ENCODE assay signal across 11 mouse cellular contexts in the genomic region with DNA sequence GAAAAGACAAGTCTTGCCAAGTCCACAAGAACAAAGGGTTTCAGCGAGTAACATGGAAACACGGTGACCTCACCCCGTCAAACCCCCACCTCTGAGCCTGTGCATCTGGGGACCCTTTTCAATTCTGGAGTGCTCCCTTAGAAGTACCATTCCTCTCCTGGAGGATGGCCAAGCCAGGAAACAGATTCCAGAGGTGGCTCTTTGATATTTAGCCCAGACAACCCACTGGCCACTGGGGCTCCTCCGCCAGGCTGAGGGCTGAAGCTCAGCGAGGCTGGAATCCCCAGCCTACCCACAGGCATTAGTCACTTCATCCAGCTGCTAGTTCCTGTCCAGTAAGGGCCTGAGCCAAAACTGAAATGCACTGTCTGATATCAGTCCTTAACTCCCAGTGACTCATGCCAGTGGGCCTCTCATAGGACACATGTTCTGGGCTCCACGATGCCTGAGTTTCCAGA. TPM values are rescaled to one million over a fixed set of nuclear protein-coding genes. Genes with fewer than 3 reads are reported as not detected.
DNase-seq lines count a peak whose midpoint lies in the region; ATAC-seq and TF ChIP-seq lines count a peak whose summit lies in the region.
"Had no signal": no experiment of that assay in that cellular context is flagged by ENCODE, and none has a peak within 500 bp of the region (broad histone marks: within the 10 kb centered on the region; RNA-seq: fewer than 3 reads in every experiment).

No protein-coding gene starts in this region.

- H3K27ac ChIP-seq in limb, embryonic 14.5 days (replicated peaks; ENCODE audit: low read depth, low read length), result peak overlapping the region; percentile 49; the same call in 1 of the 2 replicates
- H3K27ac ChIP-seq: hindbrain, embryonic 10.5 days; midbrain, embryonic 12.5 days had no signal

- H3K27me3 ChIP-seq in limb, embryonic 14.5 days (ENCODE audit: control insufficient read depth, insufficient read depth, low read length), result no peaks in the 10 kb centered on the region
- H3K27me3 ChIP-seq: midbrain, embryonic 12.5 days had no signal

- H3K4me1 ChIP-seq in limb, embryonic 14.5 days (ENCODE audit: control insufficient read depth, insufficient read depth, low read length), result no peaks in the 10 kb centered on the region; the same call in 1 of the 2 replicates
- H3K4me1 ChIP-seq: hindbrain, embryonic 10.5 days; midbrain, embryonic 12.5 days had no signal

- 52% methylated on average over 6 of the region's 6 CpGs for WGBS in limb, embryonic 14.5 days

- no peak overlapping the region for H3K4me3 ChIP-seq in limb, embryonic 14.5 days (replicated peaks; ENCODE audit: low read length)
- H3K4me3 ChIP-seq: hindbrain, embryonic 10.5 days; midbrain, embryonic 12.5 days had no signal

- peak; percentile 57 for ATAC-seq in limb, embryonic 14.5 days (ENCODE audit: low FRiP score, low read depth)
- ATAC-seq in erythroid progenitor cell, adult 5-6 weeks (replicated peaks; ENCODE audit: low FRiP score, poor library complexity, severe bottlenecking), result no peak

- peak; percentile 3 for DNase-seq in 416B (ENCODE audit: low read depth)
- peak; percentile 90 for DNase-seq in NIH3T3 (ENCODE audit: low read depth)
- peak; percentile 98 for DNase-seq in heart, adult 11 months
- peak; percentile 60 for DNase-seq in limb, embryonic 14.5 days (ENCODE audit: low spot score)
- no peak for DNase-seq in frontal cortex, postnatal 14 days (ENCODE audit: low spot score in 2 of 2)
- no peak for DNase-seq in spleen, postnatal 14 days (ENCODE audit: low spot score in 2 of 2)
- no peak for DNase-seq in ovary, postnatal 14 days (ENCODE audit: low spot score)
- DNase-seq: right cerebral cortex, postnatal 14 days had no signal

- TF ChIP-seq POLR2A in limb, embryonic 14.5 days (IDR thresholded peaks at IDR 0.05; ENCODE audit: borderline replicate concordance, extremely low read depth, insufficient read depth, insufficient read length), result no peak

- no peak overlapping the region for H3K9ac ChIP-seq in limb, embryonic 14.5 days (ENCODE audit: low read depth, low read length, severe bottlenecking)
- H3K9ac ChIP-seq: midbrain, embryonic 12.5 days had no signal

- no peak overlapping the region for H3K4me2 ChIP-seq in limb, embryonic 14.5 days (replicated peaks; ENCODE audit: low read depth, low read length, severe bottlenecking)
- H3K4me2 ChIP-seq: midbrain, embryonic 12.5 days had no signal

- no peaks in the 10 kb centered on the region for H3K9me3 ChIP-seq in limb, embryonic 14.5 days (ENCODE audit: control insufficient read depth, low read length)
- H3K9me3 ChIP-seq: hindbrain, embryonic 10.5 days; midbrain, embryonic 12.5 days had no signal

- H3K36me3 ChIP-seq in limb, embryonic 14.5 days (ENCODE audit: control insufficient read depth, insufficient read depth, low read length), result no peaks in the 10 kb centered on the region
- H3K36me3 ChIP-seq: hindbrain, embryonic 10.5 days; midbrain, embryonic 12.5 days had no signal

RNA-seq across cellular contexts. Expression of a gene that starts 6.3 kb away (rescaled TPM):
- polyA plus RNA-seq in limb, embryonic 14.5 days (2012; rRNA removed), result 17.5 and 20.6 TPM in 2 replicates
- polyA plus RNA-seq in limb, embryonic 14.5 days (2014; fragmentation: Nextera tagmentation; extraction: Ambion mirVana), result 38.4 and 39.2 TPM in 2 replicates
- 3.2 TPM in 1 of 2 replicates, not detected in the other for total RNA-seq in erythroid progenitor cell, adult 5-6 weeks (2015; ENCODE audit: low replicate concordance)
- total RNA-seq in erythroid progenitor cell, adult 5-6 weeks (2017; ENCODE audit: low replicate concordance), result 0.26 TPM in 1 of 2 replicates, not detected in the other

Comparison
In these comparisons a context has a peak if more than half of its experiments do, and no peak if none do; other contexts are left out.
1. DNase-seq: peak in 416B (single experiment), NIH3T3 (single experiment), heart, adult 11 months (single experiment) and limb, embryonic 14.5 days (single experiment); none in frontal cortex, postnatal 14 days (0 of 2), spleen, postnatal 14 days (0 of 2) and ovary, postnatal 14 days (single experiment).